Mouse (Mus musculus) hematopoietic stem cell, adult 5-6 weeks (primary cell): ENCODE data around the gene Olfr1261. TPM values are rescaled to one million over a fixed set of nuclear protein-coding genes. Genes with fewer than 3 reads are reported as not detected.

ENCODE experiments used
- ATAC-seq, 2 experiments: fragments of 125-278 bp in 1 of 2; replicated peaks in 1 of 2; 2 replicates each; pipeline ENCODE4 v1.8.0; 2016 to 2017; ENCODE audit warnings: inconsistent platforms in 2 of 2, mild to moderate bottlenecking in 2 of 2, moderate number of reproducible peaks in 2 of 2, low read depth in 1 of 2, moderate TSS enrichment in 1 of 2; ENCODE audit not compliant: low FRiP score in 2 of 2, poor library complexity in 2 of 2, severe bottlenecking in 2 of 2, insufficient read depth in 1 of 2, low TSS enrichment in 1 of 2
- total RNA-seq: library from RNA; stranded (forward); fragments of 172-1452, 232-1000 nt; gene quantifications from 2 replicates; pipeline ENCODE4 v1.2.3, GENCODE M21; 2017

The Olfr1261 gene
- total RNA-seq, result not detected in 2 replicates

GRCm38 (mm10) chr2:89990921-89991320 is at the start of gene Olfr1261:
Gene Olfr1261 (plus strand): TSS chr2:89991221.
- ATAC-seq, result no peak

GRCm38 (mm10) chr2:89948564-89948963 is 42.5 kb upstream of the Olfr1261 start, which contains the start of gene Olfr1259:
Gene Olfr1259 (minus strand): TSS chr2:89948664.
- ATAC-seq, result no peak

- no peak for ATAC-seq
Observed at GRCm38 (mm10) chr2:89974184-89974583, 16.8 kb upstream of the Olfr1261 start, which contains the start of gene Olfr1260. Gene Olfr1260 (plus strand): TSS chr2:89974340.

GRCm38 (mm10) chr2:89977709-89978108 is 13.3 kb upstream of the Olfr1261 start:
- no peak for ATAC-seq

GRCm38 (mm10) chr2:89999845-90000244 is 8.8 kb downstream of the Olfr1261 start, which contains the start of gene Olfr1262:
Gene Olfr1262 (plus strand): TSS chr2:90000145.
- no peak for ATAC-seq

- ATAC-seq, result no peak
Observed at GRCm38 (mm10) chr2:90011831-90012230, 20.8 kb downstream of the Olfr1261 start, which contains the start of gene Olfr1263. Gene Olfr1263 (plus strand): TSS chr2:90012131.

- ATAC-seq, result no peak
Observed at GRCm38 (mm10) chr2:90025477-90025876, 34.5 kb downstream of the Olfr1261 start, which contains the start of gene Olfr1264. Gene Olfr1264 (minus strand): TSS chr2:90025577.

GRCm38 (mm10) chr2:90035037-90035436 is 44.0 kb downstream of the Olfr1261 start, which contains the start of gene Olfr1265:
Gene Olfr1265 (plus strand): TSS chr2:90035337.
- ATAC-seq, result no peak

Other genes with a start within 250 kb of the Olfr1261 start
- gene Olfr1253, start 234.1 kb upstream of the Olfr1261 start, total RNA-seq, result not detected in 2 replicates
- not detected in 2 replicates for gene Olfr1254, start 197.6 kb upstream of the Olfr1261 start, total RNA-seq
- gene Olfr1255, start 179.2 kb upstream of the Olfr1261 start, total RNA-seq, result not detected in 2 replicates
- gene Olfr1256, start 149.7 kb upstream of the Olfr1261 start, total RNA-seq, result 0.06 TPM in 1 of 2 replicates, not detected in the other
- not detected in 2 replicates for gene Olfr48, start 143.0 kb upstream of the Olfr1261 start, total RNA-seq
- not detected in 2 replicates for gene Olfr1257, start 112.8 kb upstream of the Olfr1261 start, total RNA-seq
- not detected in 2 replicates for gene Olfr1258, start 63.9 kb upstream of the Olfr1261 start, total RNA-seq
- not detected in 2 replicates for gene Olfr1259, start 42.6 kb upstream of the Olfr1261 start, total RNA-seq
- not detected in 2 replicates for gene Olfr1260, start 16.9 kb upstream of the Olfr1261 start, total RNA-seq
- not detected in 2 replicates for gene Olfr1262, start 8.9 kb downstream of the Olfr1261 start, total RNA-seq
- not detected in 2 replicates for gene Olfr1263, start 20.9 kb downstream of the Olfr1261 start, total RNA-seq
- gene Olfr1264, start 34.4 kb downstream of the Olfr1261 start, total RNA-seq, result not detected in 2 replicates
- gene Olfr1265, start 44.1 kb downstream of the Olfr1261 start, total RNA-seq, result not detected in 2 replicates
- not detected in 2 replicates for gene Olfr140, start 72.4 kb downstream of the Olfr1261 start, total RNA-seq
- not detected in 2 replicates for gene Olfr1269, start 130.2 kb downstream of the Olfr1261 start, total RNA-seq
- not detected in 2 replicates for gene Olfr32, start 151.1 kb downstream of the Olfr1261 start, total RNA-seq
- gene Olfr1270, start 161.9 kb downstream of the Olfr1261 start, total RNA-seq, result not detected in 2 replicates
- gene Olfr1506, start 233.3 kb downstream of the Olfr1261 start, total RNA-seq, result 0.19 TPM in 1 of 2 replicates, not detected in the other